Mouse (Mus musculus) midbrain, embryonic 10.5 days (tissue): ENCODE results near the gene St6galnac3. TPM values are rescaled to one million over a fixed set of nuclear protein-coding genes. Genes with fewer than 3 reads are reported as not detected.
"Not testable (repeated sequence)": the region's sequence is repeated elsewhere in the genome, so short reads cannot be mapped to it uniquely, and the experiment has no call there.

Experiments used
- DNase-seq: peaks from one replicate; pipeline ENCODE4 v3.0.0-alpha.2; 2017; ENCODE audit warnings: low spot score
- H3K27ac ChIP-seq: fragments of 300-500 bp; sonication (generic); replicated peaks from 2 replicates; pipeline ENCODE4 v1.5.1; 2016; ENCODE audit warnings: mild to moderate bottlenecking
- H3K27me3 ChIP-seq: fragments of 300-500 bp; sonication (generic); 2 replicates; pipeline ENCODE4 v1.6.1; 2016; ENCODE audit warnings: low read depth, mild to moderate bottlenecking; ENCODE audit not compliant: poor library complexity, severe bottlenecking
- H3K36me3 ChIP-seq: fragments of 300-500 bp; sonication (generic); 2 replicates; pipeline ENCODE4 v1.6.1; 2016; ENCODE audit warnings: mild to moderate bottlenecking, moderate library complexity
- H3K4me1 ChIP-seq: fragments of 300-500 bp; sonication (generic); 2 replicates; pipeline ENCODE4 v1.6.1; 2016
- H3K4me3 ChIP-seq: fragments of 300-500 bp; sonication (generic); 2 replicates; pipeline ENCODE4 v1.5.1; 2016; ENCODE audit warnings: mild to moderate bottlenecking, moderate library complexity
- H3K9me3 ChIP-seq: fragments of 300-500 bp; sonication (generic); replicated peaks from 2 replicates; pipeline ENCODE4 v1.6.1; 2016; ENCODE audit warnings: mild to moderate bottlenecking
- whole genome bisulfite sequencing: fragments of 180-500 bp; shearing (Covaris S2); methylation state at CpG from one replicate; pipeline ENCODE4 v1.1.7; 2016; 5-methylcytosine and 5-hydroxymethylcytosine counted together
- polyA plus RNA-seq: library from polyadenylated mRNA; unstranded; fragments of >200 nt; fragmentation: Nextera tagmentation; extraction: Ambion mirVana; gene quantifications from 2 replicates; pipeline ENCODE4 v1.2.1, GENCODE M21; 2016

The St6galnac3 gene
- polyA plus RNA-seq = 33.4 and 33.6 TPM in 2 replicates

DNA sequence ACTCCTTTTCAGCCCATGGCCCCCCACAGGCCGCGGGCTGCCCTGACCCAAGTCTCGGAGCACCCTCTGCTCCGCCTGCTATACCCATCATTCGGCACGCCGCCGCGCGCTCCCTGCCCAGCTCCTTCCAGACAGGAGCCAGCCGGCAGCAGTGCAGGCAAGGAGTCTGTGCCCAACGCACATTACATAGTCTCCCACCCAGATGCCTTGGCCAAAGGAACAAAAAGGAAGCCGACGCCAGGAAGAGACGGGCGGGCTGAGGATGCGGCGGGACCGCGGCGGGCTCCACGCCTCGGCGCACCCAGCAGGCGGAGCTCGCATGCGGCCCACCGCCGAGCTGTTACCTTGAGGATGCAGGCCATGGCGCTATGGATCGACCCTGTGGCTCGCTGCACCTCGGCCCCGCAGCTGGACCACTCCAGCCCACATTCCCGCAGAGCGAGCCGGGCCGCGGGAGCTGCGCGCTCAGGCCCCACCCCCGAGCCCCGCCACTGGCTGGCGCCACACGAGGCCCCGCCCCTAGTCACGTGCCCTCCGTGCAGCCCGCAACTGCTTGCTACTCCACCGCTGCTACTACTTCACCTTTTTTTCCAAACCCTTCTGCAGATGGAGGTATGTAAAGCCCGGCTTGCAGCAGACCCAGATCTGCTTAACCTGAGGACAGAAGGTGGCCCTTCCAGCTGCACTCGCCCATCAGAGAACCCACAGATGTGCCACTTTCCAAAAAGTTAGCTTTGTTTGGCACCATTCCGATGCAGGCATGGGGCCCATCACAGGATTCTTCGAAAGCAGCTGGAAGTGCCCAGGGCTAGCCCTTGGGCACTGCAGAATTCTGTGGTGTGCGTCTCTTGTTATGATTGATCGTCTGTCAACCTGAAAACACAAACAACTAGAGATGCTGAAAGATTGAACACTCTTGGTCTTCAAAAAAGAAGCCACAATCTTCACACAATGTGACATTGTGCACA, at the start of gene St6galnac3:
Gene St6galnac3 (minus strand): TSS at position 474 of the 968 bp plus-strand sequence.
- Histone ChIP-seq H3K4me1 (peaks cover 29% of the 10 kb centered on the region), H3K27ac (peak within 1 kb of the TSS; percentile 94), H3K27me3 (peaks cover 12% of the 10 kb centered on the region; the same call in 1 of the 2 replicates), H3K36me3 (no peaks in the 10 kb centered on the region), H3K4me3 (peak within 1 kb of the TSS; percentile 80), H3K9me3 (no peaks in the 10 kb centered on the region)
- WGBS = 2% methylated on average over 56 of the region's 56 CpGs
- peak; percentile 91 for DNase-seq

DNA sequence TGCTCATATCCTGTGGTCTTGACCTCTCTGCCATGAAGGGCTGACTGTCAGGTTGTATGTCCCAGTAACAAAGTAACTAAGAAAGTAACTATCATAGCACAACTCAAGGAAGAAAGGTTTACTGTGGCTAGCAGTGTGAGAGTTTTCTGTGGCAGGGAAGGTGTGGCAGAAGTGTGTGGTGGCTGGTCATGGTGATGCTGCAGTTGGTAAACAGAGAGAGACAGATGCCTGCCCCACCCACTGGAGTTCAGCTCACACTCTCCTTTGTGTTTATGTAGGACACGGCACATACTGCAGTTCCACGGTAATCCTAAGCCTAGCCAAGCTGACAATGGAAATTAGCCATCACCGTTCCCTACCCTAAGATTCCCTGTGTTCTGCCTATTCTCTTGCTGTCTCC, 49.6 kb upstream of the St6galnac3 start:
- Histone ChIP-seq H3K4me3 (no peak overlapping the region), H3K4me1 (0 out of 2 replicates have a peak, but pooled peaks cover 3% of the 10 kb centered on the region), H3K36me3 (no peaks in the 10 kb centered on the region), H3K27ac (no peak overlapping the region), H3K27me3 (no peaks in the 10 kb centered on the region), H3K9me3 (no peaks in the 10 kb centered on the region)
- no peak for DNase-seq
- 84% methylated on average over 3 of the region's 3 CpGs for WGBS

DNA sequence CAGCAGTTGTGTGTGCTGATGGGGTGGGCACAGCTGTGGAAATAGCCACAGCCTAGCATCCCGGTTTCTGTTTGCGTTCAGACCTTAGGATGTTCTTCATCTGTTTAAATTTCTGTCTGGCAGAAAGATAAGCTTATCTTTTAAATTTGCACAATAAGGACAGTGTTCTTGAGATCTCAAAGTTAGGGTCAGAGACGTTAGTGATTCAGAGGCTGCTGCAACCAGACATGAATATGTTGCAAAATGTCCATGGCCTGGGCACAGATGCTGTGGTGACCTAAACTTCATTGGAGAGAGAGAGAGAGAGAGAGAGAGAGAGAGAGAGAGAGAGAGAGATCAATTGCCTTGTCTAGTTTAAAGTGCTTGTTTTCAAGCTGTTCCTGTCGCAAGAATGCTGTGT, 46.5 kb upstream of the St6galnac3 start:
- WGBS = 88% methylated on average over 4 of the region's 4 CpGs
- Histone ChIP-seq H3K9me3 (no peaks in the 10 kb centered on the region), H3K27me3 (no peaks in the 10 kb centered on the region), H3K4me3 (no peak overlapping the region), H3K4me1 (peaks cover 7% of the 10 kb centered on the region; the same call in 1 of the 2 replicates), H3K36me3 (no peaks in the 10 kb centered on the region), H3K27ac (no peak overlapping the region)
- DNase-seq = no peak

DNA sequence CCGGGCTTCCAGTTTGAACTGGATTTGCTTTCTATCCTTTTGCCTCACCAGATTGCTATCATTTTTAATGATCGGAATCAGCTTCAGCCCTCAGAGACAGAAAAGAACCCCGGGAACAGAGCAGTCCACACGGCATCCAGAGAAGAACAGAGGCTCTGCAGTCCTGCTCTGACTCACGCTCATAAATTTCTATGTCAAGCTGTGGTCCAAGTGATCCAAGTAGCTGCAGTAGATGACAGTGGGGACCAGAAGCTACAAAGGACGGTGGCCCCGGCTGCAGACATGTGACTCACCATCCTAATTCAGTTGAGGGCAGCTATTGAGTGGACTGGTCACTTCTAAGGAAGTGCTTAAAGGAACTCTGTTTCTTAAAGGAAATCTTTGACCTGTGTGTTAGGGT, 45.6 kb upstream of the St6galnac3 start:
- whole genome bisulfite sequencing = 78% methylated on average over 7 of the region's 7 CpGs
- DNase-seq = no peak
- H3K4me1 ChIP-seq = peaks cover 17% of the 10 kb centered on the region
- no peaks in the 10 kb centered on the region for H3K9me3 ChIP-seq
- H3K27ac ChIP-seq = no peak overlapping the region
- H3K4me3 ChIP-seq = no peak overlapping the region
- no peaks in the 10 kb centered on the region for H3K27me3 ChIP-seq
- no peaks in the 10 kb centered on the region for H3K36me3 ChIP-seq

DNA sequence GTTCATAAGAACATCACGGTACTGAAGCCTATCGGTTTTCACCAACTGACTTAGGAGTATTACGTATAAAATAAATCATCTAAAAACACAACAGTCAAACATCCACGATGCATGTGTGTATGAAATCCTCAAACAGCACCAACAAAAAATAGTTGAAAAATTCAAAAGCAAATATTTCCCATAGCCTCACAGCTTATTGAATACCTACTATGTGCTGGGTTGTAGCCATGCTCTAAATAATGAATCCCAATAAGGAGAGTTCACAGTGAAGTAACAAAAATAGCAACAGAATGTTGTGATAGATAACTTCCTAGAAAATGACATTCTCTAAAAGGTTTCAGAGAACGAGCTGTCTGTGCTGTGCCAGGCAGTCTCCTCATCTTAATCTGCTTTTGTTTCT, 44.2 kb upstream of the St6galnac3 start:
- no peak overlapping the region for H3K27ac ChIP-seq
- no peaks in the 10 kb centered on the region for H3K27me3 ChIP-seq
- no peak for DNase-seq
- WGBS = 95% methylated on average over 5 of the region's 5 CpGs
- no peaks in the 10 kb centered on the region for H3K9me3 ChIP-seq
- no peaks in the 10 kb centered on the region for H3K36me3 ChIP-seq
- peaks cover 30% of the 10 kb centered on the region for H3K4me1 ChIP-seq
- no peak overlapping the region for H3K4me3 ChIP-seq

DNA sequence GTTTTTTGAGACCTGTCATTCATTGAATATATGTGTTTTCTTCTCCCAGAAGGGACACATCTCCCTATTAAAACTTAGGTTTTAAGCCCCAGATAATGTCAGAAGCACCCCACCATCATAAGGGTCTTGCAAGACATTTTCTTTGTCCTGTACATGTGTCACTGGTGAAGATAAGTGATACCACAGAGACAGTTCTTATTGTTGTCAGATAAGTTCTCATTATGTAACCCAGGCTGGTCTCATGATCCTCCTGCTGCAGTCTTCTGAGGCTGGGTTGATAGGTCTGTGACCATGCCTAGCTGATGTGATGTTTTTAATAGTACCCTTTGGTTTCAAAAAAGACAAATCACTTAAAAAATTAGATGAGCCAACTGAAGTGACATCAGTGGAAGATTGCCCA, 40.2 kb upstream of the St6galnac3 start:
- H3K27me3 ChIP-seq = no peaks in the 10 kb centered on the region
- no peak overlapping the region for H3K4me3 ChIP-seq
- H3K27ac ChIP-seq = peak overlapping the region; percentile 28; the same call in 1 of the 2 replicates
- no peaks in the 10 kb centered on the region for H3K36me3 ChIP-seq
- DNase-seq = no peak
- H3K9me3 ChIP-seq = no peaks in the 10 kb centered on the region
- peaks cover 30% of the 10 kb centered on the region for H3K4me1 ChIP-seq

DNA sequence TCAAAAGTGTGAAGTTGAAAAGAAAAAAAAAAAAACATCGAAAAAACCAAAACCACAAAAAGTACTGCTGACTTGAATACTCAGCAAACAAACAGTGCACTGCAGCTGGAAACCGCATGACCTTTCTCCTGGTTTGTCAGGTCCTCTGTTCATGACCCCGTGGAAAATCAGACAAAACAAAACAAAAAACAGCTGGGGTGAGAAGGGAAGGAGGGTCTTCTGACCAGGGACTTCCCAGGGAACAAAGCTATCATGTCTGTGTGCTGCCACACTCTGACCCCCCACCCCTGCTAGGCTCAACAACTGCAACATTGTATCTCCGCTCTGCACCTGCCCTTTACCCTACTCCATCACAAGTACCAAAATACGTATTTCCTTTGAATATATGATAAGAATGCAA, 39.8 kb upstream of the St6galnac3 start:
- H3K36me3 ChIP-seq = no peaks in the 10 kb centered on the region
- H3K27me3 ChIP-seq = no peaks in the 10 kb centered on the region
- no peak overlapping the region for H3K4me3 ChIP-seq
- 17% methylated on average over 5 of the region's 5 CpGs for WGBS
- no peaks in the 10 kb centered on the region for H3K9me3 ChIP-seq
- peak overlapping the region; percentile 28; the same call in 1 of the 2 replicates for H3K27ac ChIP-seq
- DNase-seq = peak; percentile 45
- peaks cover 30% of the 10 kb centered on the region for H3K4me1 ChIP-seq

DNA sequence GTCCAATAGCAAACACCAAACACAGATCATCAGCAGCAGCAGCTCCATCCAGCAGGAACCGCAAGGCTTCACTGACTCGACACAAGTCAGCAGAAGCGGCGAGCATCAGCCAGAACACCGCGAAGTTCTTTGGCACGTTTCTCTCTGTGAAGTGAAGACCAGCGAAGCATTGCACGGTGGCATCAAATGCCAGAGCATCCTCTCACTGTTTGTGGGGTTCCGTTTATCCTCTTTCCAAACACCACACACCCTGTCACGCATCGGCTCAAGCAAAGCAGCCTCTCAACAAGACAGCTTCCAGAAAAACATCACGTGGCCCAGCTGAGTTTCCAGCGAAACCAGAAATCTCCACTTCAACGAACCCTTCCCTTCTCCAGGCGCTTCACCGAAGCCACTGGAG, 36.2 kb upstream of the St6galnac3 start:
- H3K27me3 ChIP-seq = no peaks in the 10 kb centered on the region
- peaks cover 40% of the 10 kb centered on the region for H3K4me1 ChIP-seq
- no peaks in the 10 kb centered on the region for H3K36me3 ChIP-seq
- no peaks in the 10 kb centered on the region for H3K9me3 ChIP-seq
- no peak overlapping the region for H3K27ac ChIP-seq
- no peak overlapping the region for H3K4me3 ChIP-seq
- WGBS = 83% methylated on average over 17 of the region's 17 CpGs
- DNase-seq = no peak

DNA sequence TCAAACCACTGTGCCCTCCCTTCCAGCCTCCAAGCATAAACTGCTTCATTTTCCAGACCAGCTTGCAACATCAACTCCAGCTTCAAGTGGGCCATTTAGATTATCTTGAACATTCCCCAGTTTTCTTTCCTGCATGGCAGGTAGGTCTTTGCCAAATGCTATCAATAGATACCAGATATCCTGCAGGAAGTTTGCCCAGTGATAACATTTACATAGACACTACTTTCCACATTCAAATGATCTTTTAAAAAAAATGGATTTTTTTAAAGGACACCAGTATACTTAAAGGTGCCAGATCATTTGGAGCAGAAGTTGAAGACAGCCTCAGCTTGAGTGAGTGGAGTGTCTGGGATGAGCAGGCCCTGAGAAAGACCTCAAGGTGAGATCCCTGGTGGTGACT, 34.3 kb upstream of the St6galnac3 start:
- H3K4me1 ChIP-seq = peaks cover 21% of the 10 kb centered on the region
- H3K27ac ChIP-seq = no peak overlapping the region
- H3K36me3 ChIP-seq = no peaks in the 10 kb centered on the region
- no peak overlapping the region for H3K4me3 ChIP-seq
- DNase-seq = no peak
- no peaks in the 10 kb centered on the region for H3K9me3 ChIP-seq
- H3K27me3 ChIP-seq = no peaks in the 10 kb centered on the region

DNA sequence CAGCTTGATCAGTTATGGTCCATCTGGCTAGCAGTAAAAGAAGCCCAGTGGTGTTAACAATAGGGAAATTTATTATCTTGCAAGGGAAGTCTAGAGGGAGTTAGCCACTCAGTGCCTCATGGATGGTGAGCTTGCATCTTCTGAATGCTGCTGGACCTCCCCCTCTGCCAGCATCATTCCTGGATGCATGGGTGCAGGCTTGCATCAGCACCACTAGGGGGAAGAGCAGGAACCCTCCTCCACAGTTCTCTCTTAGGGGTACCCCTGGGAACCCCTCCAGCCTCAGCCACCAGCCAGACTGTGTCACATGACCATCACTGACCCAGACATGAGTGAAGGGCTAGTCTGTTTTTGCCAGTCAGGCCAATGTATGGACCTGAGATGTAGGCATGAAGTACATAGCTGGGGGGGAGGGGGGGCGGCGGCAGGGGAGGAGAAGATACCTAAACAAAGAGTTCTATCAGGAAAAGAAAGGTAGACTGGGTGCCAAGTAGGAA, 31.6 kb upstream of the St6galnac3 start:
- no peaks in the 10 kb centered on the region for H3K9me3 ChIP-seq
- no peaks in the 10 kb centered on the region for H3K27me3 ChIP-seq
- H3K27ac ChIP-seq = no peak overlapping the region
- H3K4me3 ChIP-seq = no peak overlapping the region
- no peaks in the 10 kb centered on the region for H3K36me3 ChIP-seq
- peaks cover 30% of the 10 kb centered on the region for H3K4me1 ChIP-seq
- 90% methylated on average over 2 of the region's 2 CpGs for WGBS
- DNase-seq = no peak

DNA sequence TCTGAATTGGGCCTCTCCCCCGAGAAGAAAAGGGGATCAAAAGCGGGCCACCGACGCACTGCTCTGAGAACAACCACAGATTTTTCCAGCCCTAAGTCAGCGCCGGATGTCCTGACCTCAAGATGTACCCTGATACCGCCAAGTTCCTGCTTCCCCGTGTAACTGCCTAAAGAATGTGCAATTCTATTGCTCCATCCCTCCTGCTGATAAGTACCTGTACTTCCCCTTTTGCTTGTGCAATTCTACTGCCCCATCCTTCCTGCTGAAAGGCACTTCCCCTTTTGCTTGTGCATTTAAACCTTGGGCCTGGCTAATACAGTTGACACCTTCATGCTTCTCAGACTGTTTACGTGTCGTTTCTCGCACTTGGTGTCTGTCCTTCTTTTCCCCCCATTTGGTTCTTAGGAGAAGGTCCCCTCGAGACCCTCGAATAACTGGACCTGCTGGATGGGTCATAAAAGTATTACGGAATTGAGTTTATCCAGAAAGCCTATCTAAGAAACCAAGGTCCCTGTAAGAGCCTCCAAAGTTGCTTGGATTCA, 30.9 kb upstream of the St6galnac3 start:
- H3K27me3 ChIP-seq, H3K4me3 ChIP-seq, H3K9me3 ChIP-seq, DNase-seq, H3K36me3 ChIP-seq, H3K27ac ChIP-seq: not testable (repeated sequence)
- peaks cover 32% of the 10 kb centered on the region for H3K4me1 ChIP-seq
- WGBS = 89% methylated on average over 14 of the region's 14 CpGs

DNA sequence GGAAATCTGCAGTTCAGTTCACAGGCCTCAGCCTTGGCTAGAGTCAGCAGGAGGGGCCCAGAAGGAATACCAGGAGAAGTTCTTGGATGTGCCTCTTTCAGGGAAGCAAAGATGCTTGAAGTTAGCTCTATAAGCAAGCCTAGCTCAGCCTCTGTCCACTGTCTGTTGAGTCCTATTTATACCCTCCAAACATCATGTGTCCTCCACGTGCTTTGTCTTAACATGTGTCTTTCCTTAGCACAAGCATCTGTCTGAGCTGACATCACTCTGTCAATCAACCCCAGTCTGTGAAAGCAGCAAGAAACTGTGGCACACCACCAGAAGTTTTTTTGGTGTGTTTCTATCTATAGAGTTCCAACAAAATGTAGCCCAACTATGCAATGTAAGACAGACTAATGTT, 26.5 kb upstream of the St6galnac3 start:
- Histone ChIP-seq H3K4me3 (no peak overlapping the region), H3K9me3 (no peaks in the 10 kb centered on the region), H3K27me3 (no peaks in the 10 kb centered on the region), H3K4me1 (peaks cover 15% of the 10 kb centered on the region), H3K36me3 (no peaks in the 10 kb centered on the region), H3K27ac (no peak overlapping the region)
- WGBS = 72% methylated on average over 1 of the region's 1 CpGs
- DNase-seq = no peak

DNA sequence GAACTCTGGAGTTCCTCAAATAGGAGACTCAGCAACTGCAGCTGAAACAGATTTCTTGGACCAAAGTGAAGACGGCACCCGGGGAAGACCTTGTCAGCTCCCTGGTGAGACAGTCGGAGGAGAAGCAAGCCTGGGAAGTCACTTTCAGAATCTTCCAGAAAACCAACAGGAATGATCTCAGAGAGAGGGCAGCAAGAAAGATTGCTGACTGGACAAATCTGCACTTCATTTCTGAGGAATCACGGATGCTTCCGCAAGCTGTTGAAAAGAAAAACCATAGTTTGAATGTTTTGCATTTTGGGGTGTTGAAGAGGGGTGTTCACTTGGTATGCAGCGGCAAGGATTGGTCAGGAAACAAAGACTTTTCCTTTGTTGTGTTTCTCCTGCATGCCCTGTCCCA, 24.4 kb upstream of the St6galnac3 start:
- DNase-seq = no peak
- H3K27ac ChIP-seq = no peak overlapping the region
- no peaks in the 10 kb centered on the region for H3K9me3 ChIP-seq
- H3K27me3 ChIP-seq = no peaks in the 10 kb centered on the region
- WGBS = 90% methylated on average over 6 of the region's 6 CpGs
- H3K4me1 ChIP-seq = peaks cover 15% of the 10 kb centered on the region
- H3K4me3 ChIP-seq = no peak overlapping the region
- no peaks in the 10 kb centered on the region for H3K36me3 ChIP-seq
